Mouse (Mus musculus) left cerebral cortex, adult 11 months (tissue): Measurements from ENCODE around the gene Ywhab.

ENCODE experiments used
- DNase-seq: peaks from one replicate; pipeline ENCODE4 v3.0.0; 2022; ENCODE audit warnings: low spot score

Gene Ywhab

DNA sequence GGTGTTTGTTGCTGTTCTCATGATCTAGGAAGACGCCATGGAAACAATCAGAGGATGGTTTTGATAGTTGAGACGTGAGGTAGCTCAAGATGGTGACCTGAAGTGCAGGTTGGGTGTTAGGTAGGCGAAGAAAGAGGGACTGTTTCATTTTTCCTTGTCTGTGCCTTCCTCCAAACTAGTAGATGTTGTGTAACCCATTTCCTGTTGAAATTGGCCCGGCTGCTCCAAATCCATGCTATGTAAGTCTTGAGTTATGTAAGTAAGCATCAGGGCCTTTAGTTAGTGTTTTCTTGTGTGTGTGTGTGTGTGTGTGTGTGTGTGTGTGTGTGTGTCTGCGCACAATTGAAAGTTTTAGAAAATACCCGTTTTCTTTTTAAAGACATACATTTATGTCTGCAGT, 14.5 kb downstream of the Ywhab start:
- no peak for DNase-seq

GRCm38 (mm10) chr2:164010496-164010895, 15.7 kb downstream of the Ywhab start:
- no peak for DNase-seq

DNA sequence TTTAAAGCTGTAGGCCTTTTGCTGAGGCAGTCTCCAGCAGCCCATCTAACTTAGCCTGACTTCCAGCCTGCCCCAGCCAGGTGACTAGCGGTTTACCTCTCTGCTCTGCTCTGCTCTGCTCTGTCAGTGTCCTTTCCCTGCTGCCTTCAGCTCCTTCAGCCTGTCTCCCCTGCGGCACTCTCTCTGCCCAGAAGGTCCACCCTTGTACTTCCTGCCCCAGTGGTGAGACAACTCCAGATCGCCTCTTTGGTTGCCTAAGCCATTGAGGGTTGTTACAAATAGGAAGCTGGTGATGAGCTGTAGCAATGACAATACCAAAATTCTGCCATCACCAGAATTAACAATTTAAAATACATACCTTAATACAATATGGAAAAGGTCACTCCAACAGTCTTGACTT, 16.2 kb downstream of the Ywhab start:
- DNase-seq, result no peak

GRCm38 (mm10) chr2:164015304-164015703, 20.5 kb downstream of the Ywhab start:
- DNase-seq, result no peak

- DNase-seq, result no peak
Measured at GRCm38 (mm10) chr2:164018910-164019309, 24.1 kb downstream of the Ywhab start.

- no peak for DNase-seq
Measured at GRCm38 (mm10) chr2:164019943-164020342, 25.2 kb downstream of the Ywhab start.

- no peak for DNase-seq
Measured at GRCm38 (mm10) chr2:164022104-164022503, 27.3 kb downstream of the Ywhab start.

DNA sequence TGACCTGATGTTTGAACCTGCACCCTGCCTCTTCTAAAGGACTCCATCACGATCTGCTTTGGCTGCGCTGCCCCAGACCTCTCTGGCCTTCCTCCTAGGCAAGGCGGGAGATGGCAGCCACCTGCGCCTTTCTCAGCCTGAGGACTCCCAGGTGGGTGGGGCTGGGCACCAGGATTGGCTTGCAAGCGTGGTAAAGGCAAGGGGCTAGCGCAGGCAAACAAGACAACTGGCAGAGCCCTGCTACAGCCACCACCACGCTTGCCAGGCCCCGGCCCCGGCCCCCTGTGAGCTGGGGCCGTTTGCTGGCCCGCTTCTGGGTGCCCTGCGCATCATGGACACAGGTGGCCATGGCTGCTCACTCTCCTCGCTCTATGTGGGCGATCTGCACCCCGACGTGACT, 30.4 kb downstream of the Ywhab start, which contains the start of gene Pabpc1l:
Gene Pabpc1l, plus strand, starts transcription at position 301 of the 400 bp plus-strand sequence.
- no peak for DNase-seq

GRCm38 (mm10) chr2:164031147-164031546, 36.4 kb downstream of the Ywhab start:
- no peak for DNase-seq

DNA sequence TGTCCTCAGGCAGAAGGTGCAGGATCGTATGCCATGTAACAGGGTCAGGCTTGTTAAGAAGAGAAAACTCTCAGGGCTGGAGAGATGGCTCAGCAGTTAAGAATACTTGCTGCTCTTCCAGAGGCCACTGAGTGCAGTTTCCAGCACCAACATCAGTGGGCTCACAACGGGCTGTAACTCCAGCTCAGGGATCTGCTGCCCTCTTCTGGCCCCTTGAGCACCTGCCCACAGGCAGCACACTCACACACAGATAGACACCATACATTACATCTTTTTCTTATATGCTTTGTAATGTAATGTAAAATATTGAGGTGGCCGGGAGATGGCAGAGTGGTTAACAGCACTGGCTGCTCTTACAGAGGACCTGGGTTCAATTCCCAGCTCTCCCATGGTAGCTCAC, 38.2 kb downstream of the Ywhab start:
- no peak for DNase-seq

DNA sequence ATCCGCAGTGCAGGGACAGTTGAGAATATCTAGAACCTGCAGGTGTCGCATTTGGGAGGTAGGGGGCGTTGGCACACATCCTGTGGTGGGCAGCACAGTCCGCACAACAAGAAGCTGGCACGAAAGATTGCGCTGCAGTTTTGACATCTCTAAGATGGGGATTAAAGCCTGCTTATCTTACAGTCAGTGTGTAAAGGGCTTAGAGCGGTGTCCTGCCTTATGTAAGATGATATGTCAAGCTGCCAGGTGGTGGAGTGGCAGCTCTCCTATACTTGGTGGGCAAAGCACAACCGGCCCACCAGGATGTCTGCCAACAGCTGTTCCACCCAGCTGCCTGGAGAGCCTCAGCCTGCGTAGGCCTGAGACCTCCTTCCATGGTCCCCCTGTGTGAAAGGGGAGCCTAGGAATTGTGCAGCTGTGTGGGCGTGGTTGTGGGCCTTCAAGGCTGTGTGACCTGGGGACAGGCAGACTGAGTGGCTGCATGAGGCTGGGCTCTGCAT, 41.8 kb downstream of the Ywhab start:
- DNase-seq, result no peak

GRCm38 (mm10) chr2:164038407-164039028, 43.8 kb downstream of the Ywhab start:
- DNase-seq, result no peak

GRCm38 (mm10) chr2:164040949-164041348, 46.2 kb downstream of the Ywhab start:
- no peak for DNase-seq

GRCm38 (mm10) chr2:164041523-164041922, 46.8 kb downstream of the Ywhab start:
- no peak for DNase-seq

DNA sequence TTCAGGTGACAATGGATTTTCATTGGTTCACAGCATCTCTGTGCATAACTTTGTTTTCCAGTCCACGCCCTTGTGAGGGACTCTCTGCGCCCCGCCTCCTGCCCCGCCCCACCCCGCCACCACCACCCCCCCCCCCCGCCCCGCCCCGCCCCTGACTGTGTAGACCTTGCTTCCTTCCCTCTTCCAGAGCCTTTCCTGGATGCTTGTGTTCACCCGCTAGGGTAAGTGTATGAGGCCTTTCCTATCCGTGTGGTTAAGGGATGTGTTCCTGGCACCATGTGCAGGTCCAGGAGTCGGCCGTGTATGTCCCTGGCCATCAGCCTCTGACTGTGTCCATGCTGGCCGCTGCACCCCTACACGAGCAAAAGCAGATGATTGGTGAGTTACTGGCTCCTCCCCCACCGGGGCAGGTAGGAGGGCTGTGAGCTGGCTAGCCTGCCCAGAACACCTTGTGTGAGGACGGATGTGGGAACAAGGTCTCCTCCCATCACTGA, 52.5 kb downstream of the Ywhab start:
- no peak for DNase-seq

GRCm38 (mm10) chr2:164053767-164054166, 59.0 kb downstream of the Ywhab start:
- DNase-seq, result no peak

DNA sequence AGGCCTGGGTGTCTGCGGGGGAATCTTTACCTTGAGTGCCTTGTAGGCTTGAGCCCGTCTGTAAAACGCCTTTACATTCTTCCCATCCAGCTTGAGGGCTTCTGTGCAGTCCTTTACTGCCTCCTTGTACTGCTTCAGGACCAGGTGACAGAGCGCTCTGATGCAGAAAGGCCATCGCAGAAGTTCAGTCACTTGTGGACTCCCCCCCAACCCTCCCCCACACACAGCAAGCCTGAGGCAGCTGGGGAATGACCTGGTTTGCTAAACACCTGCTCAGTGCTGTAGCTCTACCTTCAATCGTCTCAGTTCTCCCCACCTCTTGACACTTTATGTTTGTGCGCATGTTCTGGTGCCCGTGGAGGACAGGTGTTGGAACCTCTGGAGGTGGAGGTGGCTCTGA, 59.9 kb downstream of the Ywhab start:
- no peak for DNase-seq

DNA sequence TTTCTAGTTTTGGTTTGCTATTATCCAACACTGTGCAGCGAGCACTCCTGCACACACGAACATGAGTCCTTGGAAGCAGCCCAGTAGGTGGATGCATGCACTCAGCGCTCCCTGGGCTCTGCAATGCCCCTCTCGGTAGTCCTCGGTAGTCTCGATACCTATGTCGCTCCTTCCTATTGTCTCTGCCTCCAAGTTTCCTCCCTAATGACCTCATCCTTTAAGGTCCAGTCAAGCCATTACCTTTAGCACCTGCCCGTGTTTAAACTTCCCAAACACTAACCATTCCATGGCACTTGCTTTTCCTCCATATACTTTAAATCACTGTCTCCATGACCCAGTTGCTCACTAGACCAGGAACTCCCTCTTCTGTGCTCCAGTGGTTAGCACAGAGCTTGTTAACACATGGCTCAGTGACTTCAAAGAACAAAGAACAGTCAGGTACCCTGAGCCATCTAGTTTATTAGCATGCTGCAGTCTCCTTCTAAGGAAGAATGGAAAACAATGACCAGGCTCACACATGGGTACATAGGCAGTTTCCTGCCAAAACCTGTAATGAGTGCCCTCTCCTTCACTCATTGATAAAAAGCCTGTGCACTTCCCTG, 65.0 kb downstream of the Ywhab start:
- no peak for DNase-seq
